Mouse (Mus musculus) heart, adult 11 months (tissue): ENCODE data around the gene Siah3.

Source experiments
- DNase-seq: peaks from one replicate; pipeline ENCODE4 v3.0.0; 2022

The Siah3 gene

GRCm38 (mm10) chr14:75527464-75528190 is 71.8 kb downstream of the Siah3 start:
- DNase-seq = no peak

- no peak for DNase-seq
Observed at GRCm38 (mm10) chr14:75530815-75531353, 75.1 kb downstream of the Siah3 start.

GRCm38 (mm10) chr14:75539205-75539604 is 83.4 kb downstream of the Siah3 start:
- DNase-seq = no peak

GRCm38 (mm10) chr14:75540216-75540995 is 84.6 kb downstream of the Siah3 start:
- DNase-seq = no peak

- no peak for DNase-seq
Observed at GRCm38 (mm10) chr14:75540996-75541350, 85.2 kb downstream of the Siah3 start.

GRCm38 (mm10) chr14:75541731-75542130 is 85.9 kb downstream of the Siah3 start:
- no peak for DNase-seq

- DNase-seq = peak; percentile 96
Observed at GRCm38 (mm10) chr14:75561577-75562331, 106.0 kb downstream of the Siah3 start.

GRCm38 (mm10) chr14:75565534-75566140 is 109.9 kb downstream of the Siah3 start:
- peak; percentile 92 for DNase-seq

- peak; percentile 55 for DNase-seq
Observed at GRCm38 (mm10) chr14:75566303-75566702, 110.5 kb downstream of the Siah3 start.

- DNase-seq = peak; percentile 23
Observed at GRCm38 (mm10) chr14:75579010-75579409, 123.2 kb downstream of the Siah3 start.
